Mouse (Mus musculus): ENCODE measurements around the gene Rasl11a. TPM values are rescaled to one million over a fixed set of nuclear protein-coding genes. Genes with fewer than 3 reads are reported as not detected.
A peak's percentile ranks its signal among the peaks of the same experiment; 100 is the strongest.

The Rasl11a gene
- polyA plus RNA-seq, 1 experiment = not detected

GRCm38 (mm10) chr5:146838836-146839648, 5.8 kb upstream of the Rasl11a start:
- Histone ChIP-seq H3K4me3 (ENCODE audit: insufficient read depth, low read depth, low read length) (no peak overlapping the region), H3K27ac (ENCODE audit: insufficient read depth, low read depth, low read length) (no peak overlapping the region), H3K4me1 (ENCODE audit: control insufficient read depth, insufficient read depth, low read length) (peaks cover 5% of the 10 kb centered on the region)
- 62% methylated on average over 12 of the region's 12 CpGs for WGBS
- TF ChIP-seq POLR2A (IDR thresholded peaks at IDR 0.05; ENCODE audit: insufficient read depth, low read depth, low read length) (no peak), CTCF (IDR thresholded peaks at IDR 0.05; ENCODE audit: insufficient read depth, low read depth, low read length) (no peak)

GRCm38 (mm10) chr5:146839760-146840159, 5.1 kb upstream of the Rasl11a start:
- 70% methylated on average over 5 of the region's 5 CpGs for WGBS
- Histone ChIP-seq H3K4me3 (ENCODE audit: insufficient read depth, low read depth, low read length) (no peak overlapping the region), H3K4me1 (ENCODE audit: control insufficient read depth, insufficient read depth, low read length) (peaks cover 7% of the 10 kb centered on the region), H3K27ac (ENCODE audit: insufficient read depth, low read depth, low read length) (no peak overlapping the region)
- no peak for TF ChIP-seq POLR2A (IDR thresholded peaks at IDR 0.05; ENCODE audit: insufficient read depth, low read depth, low read length)
- no peak for TF ChIP-seq CTCF (IDR thresholded peaks at IDR 0.05; ENCODE audit: insufficient read depth, low read depth, low read length)

DNA sequence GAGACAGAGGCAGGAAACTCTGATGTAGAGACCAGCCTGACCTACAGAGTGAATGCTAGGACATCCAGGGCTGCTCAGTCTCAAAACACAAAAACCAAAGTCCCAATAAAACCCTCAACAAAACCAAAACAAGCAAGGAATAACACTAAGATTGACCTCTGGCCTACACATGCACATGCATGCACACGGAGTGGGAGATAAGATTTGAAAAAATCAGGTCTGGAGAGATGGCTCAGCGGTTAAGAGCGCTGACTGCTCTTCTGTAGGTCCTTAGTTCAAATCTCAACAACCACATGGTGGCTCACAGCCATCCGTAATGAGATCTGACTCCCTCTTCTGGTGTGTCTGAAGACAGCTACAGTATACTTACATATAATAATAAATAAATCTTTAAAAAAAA, 4.4 kb upstream of the Rasl11a start:
- Histone ChIP-seq H3K27ac (ENCODE audit: insufficient read depth, low read depth, low read length) (no peak overlapping the region), H3K4me1 (ENCODE audit: control insufficient read depth, insufficient read depth, low read length) (peaks cover 11% of the 10 kb centered on the region), H3K4me3 (ENCODE audit: insufficient read depth, low read depth, low read length) (no peak overlapping the region)
- TF ChIP-seq CTCF (IDR thresholded peaks at IDR 0.05; ENCODE audit: insufficient read depth, low read depth, low read length) = no peak
- TF ChIP-seq POLR2A (IDR thresholded peaks at IDR 0.05; ENCODE audit: insufficient read depth, low read depth, low read length) = no peak
- WGBS = 91% methylated on average over 4 of the region's 4 CpGs

DNA sequence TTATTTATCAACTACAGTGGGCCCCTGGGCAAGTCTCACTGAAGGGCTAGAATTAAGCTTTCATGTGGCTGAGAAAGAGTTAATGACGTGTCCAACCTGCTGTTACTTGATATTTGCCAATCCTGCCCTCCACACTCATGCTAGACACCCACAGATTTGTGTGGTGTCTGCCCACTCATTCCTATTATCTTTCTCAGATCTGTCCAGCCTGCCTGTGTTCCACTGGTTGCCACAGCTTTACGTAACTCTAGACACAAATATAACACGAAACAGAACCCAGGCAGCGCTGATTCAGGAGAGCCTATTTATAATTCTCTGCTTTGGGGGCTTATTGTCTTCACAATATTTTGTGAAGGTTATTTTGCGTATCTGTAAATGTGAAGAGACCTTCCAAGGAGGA, 3.6 kb upstream of the Rasl11a start:
- WGBS = 52% methylated on average over 5 of the region's 5 CpGs
- 0 out of 2 replicates have a peak overlapping the region, but pooled peaks have one; percentile 20 for H3K27ac ChIP-seq (ENCODE audit: insufficient read depth, low read depth, low read length)
- TF ChIP-seq POLR2A (IDR thresholded peaks at IDR 0.05; ENCODE audit: insufficient read depth, low read depth, low read length) (no peak), CTCF (IDR thresholded peaks at IDR 0.05; ENCODE audit: insufficient read depth, low read depth, low read length) (no peak)
- no peak overlapping the region for H3K4me3 ChIP-seq (ENCODE audit: insufficient read depth, low read depth, low read length)
- peaks cover 19% of the 10 kb centered on the region for H3K4me1 ChIP-seq (ENCODE audit: control insufficient read depth, insufficient read depth, low read length)

DNA sequence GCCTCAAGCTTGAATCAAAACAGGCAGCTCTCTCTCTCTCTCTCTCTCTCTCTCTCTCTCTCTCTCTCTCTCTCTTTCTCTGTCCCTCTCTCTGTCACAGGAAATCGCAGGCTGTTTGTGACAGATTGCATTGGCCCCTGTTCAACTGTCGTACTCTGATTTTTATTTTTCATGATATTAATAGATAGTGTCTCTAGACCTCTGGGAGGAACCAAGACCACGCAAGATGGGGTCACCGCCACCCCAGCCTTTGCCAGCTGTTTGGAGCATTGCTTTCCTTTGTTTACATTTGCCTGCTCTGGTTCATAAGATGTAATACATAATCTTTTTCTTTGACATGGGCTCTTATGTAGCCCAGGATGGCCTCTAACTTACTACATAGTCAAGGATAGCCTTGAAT, 2.9 kb upstream of the Rasl11a start:
- 92% methylated on average over 4 of the region's 4 CpGs for WGBS
- Histone ChIP-seq H3K27ac (ENCODE audit: insufficient read depth, low read depth, low read length) (no peak overlapping the region), H3K4me1 (ENCODE audit: control insufficient read depth, insufficient read depth, low read length) (peaks cover 22% of the 10 kb centered on the region), H3K4me3 (ENCODE audit: insufficient read depth, low read depth, low read length) (no peak overlapping the region)
- no peak for TF ChIP-seq CTCF (IDR thresholded peaks at IDR 0.05; ENCODE audit: insufficient read depth, low read depth, low read length)
- TF ChIP-seq POLR2A (IDR thresholded peaks at IDR 0.05; ENCODE audit: insufficient read depth, low read depth, low read length) = no peak

DNA sequence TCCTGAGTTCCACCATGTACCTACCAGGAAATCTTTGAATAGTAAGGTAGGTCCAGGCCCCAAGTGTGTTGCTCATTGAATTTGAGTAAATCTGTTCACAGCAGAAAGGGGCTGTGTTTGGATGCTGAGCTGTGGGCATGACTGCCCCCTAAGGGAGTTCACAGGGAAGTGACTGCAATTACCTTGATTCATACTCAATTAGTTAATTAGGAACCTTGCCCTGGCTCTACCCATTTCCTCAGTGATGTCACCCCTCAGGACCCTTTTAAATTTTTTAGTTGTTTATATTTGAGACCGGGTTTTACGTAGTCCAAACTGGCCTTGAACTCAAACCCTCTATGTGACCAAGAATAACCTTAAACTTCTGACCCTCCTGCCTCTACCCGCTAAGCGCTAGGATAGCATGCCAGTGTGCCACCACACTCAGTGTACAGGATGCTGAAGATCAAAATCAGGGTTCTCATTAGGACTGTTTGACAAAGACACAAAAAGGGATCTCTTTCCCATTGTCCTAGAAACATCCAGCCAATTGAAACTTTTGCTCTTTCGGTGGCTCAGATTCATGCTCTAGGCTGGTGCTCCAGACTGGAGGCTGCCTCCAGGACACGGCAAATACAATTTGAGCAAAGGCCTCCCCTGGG, 450 bp upstream of the Rasl11a start:
- 12% methylated on average over 6 of the region's 6 CpGs for WGBS
- Histone ChIP-seq H3K27ac (ENCODE audit: insufficient read depth, low read depth, low read length) (peak overlapping the region; percentile 88), H3K4me1 (ENCODE audit: control insufficient read depth, insufficient read depth, low read length) (peaks cover 24% of the 10 kb centered on the region), H3K4me3 (ENCODE audit: insufficient read depth, low read depth, low read length) (peak overlapping the region; percentile 88)
- TF ChIP-seq POLR2A (IDR thresholded peaks at IDR 0.05; ENCODE audit: insufficient read depth, low read depth, low read length) (no peak), CTCF (IDR thresholded peaks at IDR 0.05; ENCODE audit: insufficient read depth, low read depth, low read length) (no peak)

- H3K4me3 ChIP-seq (ENCODE audit: insufficient read depth, low read depth, low read length) = peak overlapping the region; percentile 32; the same call in 1 of the 2 replicates
- H3K27ac ChIP-seq (ENCODE audit: insufficient read depth, low read depth, low read length) = no peak overlapping the region
- peaks cover 20% of the 10 kb centered on the region for H3K4me1 ChIP-seq (ENCODE audit: control insufficient read depth, insufficient read depth, low read length)
- 17% methylated on average over 2 of the region's 2 CpGs for WGBS
- TF ChIP-seq POLR2A (IDR thresholded peaks at IDR 0.05; ENCODE audit: insufficient read depth, low read depth, low read length) = no peak
- no peak for TF ChIP-seq CTCF (IDR thresholded peaks at IDR 0.05; ENCODE audit: insufficient read depth, low read depth, low read length)
Observed at GRCm38 (mm10) chr5:146846489-146846888, 1.6 kb downstream of the Rasl11a start.

DNA sequence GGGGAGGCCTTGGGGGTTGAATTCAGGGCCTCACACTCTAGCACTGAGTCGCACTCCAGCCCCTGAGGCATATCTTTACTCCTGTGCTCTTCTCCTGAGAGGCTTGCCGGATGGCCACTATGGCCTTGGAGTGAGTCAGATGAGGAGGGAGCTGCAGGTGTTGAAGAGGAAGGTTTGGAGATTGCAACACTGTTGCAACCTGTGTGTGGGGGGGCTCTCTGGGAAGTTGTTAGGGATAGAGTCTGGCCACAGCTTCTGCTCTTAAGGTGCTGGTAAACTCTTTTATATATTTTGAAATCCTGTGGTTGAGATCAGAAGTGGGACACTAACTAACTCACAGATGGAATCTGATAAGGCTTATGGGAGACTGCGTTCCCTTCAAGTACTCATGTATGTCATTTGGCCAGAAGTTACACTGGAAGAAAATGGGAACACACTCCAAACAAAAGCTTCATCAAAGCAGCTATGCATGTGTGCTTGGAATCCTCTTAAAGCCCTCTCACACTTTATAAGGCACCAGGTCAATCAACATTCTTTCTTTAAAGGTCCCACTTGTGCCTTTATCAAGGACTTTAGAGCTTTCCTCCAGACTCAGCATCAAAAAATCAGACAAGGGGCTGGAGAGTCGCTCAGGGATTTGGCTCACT, 4.2 kb downstream of the Rasl11a start:
- TF ChIP-seq CTCF (IDR thresholded peaks at IDR 0.05; ENCODE audit: insufficient read depth, low read depth, low read length) (no peak), POLR2A (IDR thresholded peaks at IDR 0.05; ENCODE audit: insufficient read depth, low read depth, low read length) (no peak)
- WGBS = 94% methylated on average over 4 of the region's 4 CpGs
- H3K4me3 ChIP-seq (ENCODE audit: insufficient read depth, low read depth, low read length) = no peak overlapping the region
- H3K4me1 ChIP-seq (ENCODE audit: control insufficient read depth, insufficient read depth, low read length) = peaks cover 20% of the 10 kb centered on the region
- H3K27ac ChIP-seq (ENCODE audit: insufficient read depth, low read depth, low read length) = no peak overlapping the region

DNA sequence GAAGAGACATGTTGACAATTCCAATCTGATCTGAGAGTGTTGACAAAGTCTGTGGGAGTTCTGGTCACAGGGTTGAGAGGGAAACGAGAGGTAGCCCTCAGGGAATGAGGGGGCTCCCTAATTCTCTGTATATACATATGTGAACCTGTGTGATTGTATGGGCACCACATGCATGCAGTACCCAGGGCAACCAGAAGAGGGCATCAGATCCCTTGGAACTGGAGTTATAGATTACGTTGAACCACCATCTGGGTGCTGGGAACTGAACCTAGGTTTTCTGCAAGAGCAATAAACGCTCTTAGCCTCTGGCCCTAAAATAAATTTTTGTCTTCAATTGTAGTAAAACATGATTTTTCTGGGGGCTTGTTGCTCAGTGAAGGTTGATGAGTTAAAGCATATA, 11.2 kb downstream of the Rasl11a start:
- H3K4me1 ChIP-seq (ENCODE audit: control insufficient read depth, insufficient read depth, low read length) = peaks cover 11% of the 10 kb centered on the region
- H3K4me3 ChIP-seq (ENCODE audit: insufficient read depth, low read depth, low read length) = no peak overlapping the region
- 92% methylated on average over 3 of the region's 3 CpGs for WGBS
- TF ChIP-seq CTCF (IDR thresholded peaks at IDR 0.05; ENCODE audit: insufficient read depth, low read depth, low read length) (no peak), POLR2A (IDR thresholded peaks at IDR 0.05; ENCODE audit: insufficient read depth, low read depth, low read length) (no peak)
- no peak overlapping the region for H3K27ac ChIP-seq (ENCODE audit: insufficient read depth, low read depth, low read length)

All from olfactory bulb, adult 2 months (tissue).